Mouse (Mus musculus) left cerebral cortex, adult 2 months (tissue): ENCODE results near the gene Gm10392. TPM values are rescaled to one million over a fixed set of nuclear protein-coding genes. Genes with fewer than 3 reads are reported as not detected.

ENCODE experiments used
- DNase-seq, 2 experiments: peaks; one replicate each; pipeline ENCODE4 v3.0.0; 2021 to 2022; ENCODE audit warnings: low spot score in 2 of 2, mixed read lengths in 1 of 2; ENCODE audit errors: extremely low spot score in 1 of 2
- H3K27ac ChIP-seq: fragments of 200-600 bp; 2 replicates; pipeline ENCODE4 v1.8.1; 2022
- H3K4me3 ChIP-seq: fragments of 200-600 bp; 2 replicates; pipeline ENCODE4 v1.8.1; 2022
- CTCF ChIP-seq: fragments of 200-600 bp; IDR thresholded peaks from 2 replicates; pipeline ENCODE4 v1.8.1; 2022; ENCODE audit warnings: antibody characterized with exemption, mild to moderate bottlenecking, moderate library complexity
- intact Hi-C: fragments of 180-260 bp; cut with DNase I; formaldehyde crosslinking; loops from one replicate; pipeline ENCODE4 v1.15.1; 2025
- total RNA-seq, 2 experiments: library from RNA; stranded (reverse); gene quantifications; 2 replicates each; pipeline ENCODE4 v1.2.3; 2021

The Gm10392 gene
- total RNA-seq, 2 experiments from 2014 or later = not detected

GRCm38 (mm10) chr11:77497851-77498250 lies 21.1 kb downstream of the Gm10392 start:
- TF ChIP-seq CTCF = no peak
- H3K27ac ChIP-seq = peak overlapping the region; percentile 84
- no peak for DNase-seq
- no peak overlapping the region for H3K4me3 ChIP-seq
- intact Hi-C loops = loop anchor here (10.0 kb wide), 1 partner anchor 487 kb away; the partner anchor contains the start of gene Phf12

- H3K4me3 ChIP-seq = no peak overlapping the region
- peak overlapping the region; percentile 84 for H3K27ac ChIP-seq
- peak; percentile 60 for TF ChIP-seq CTCF
- DNase-seq = no peak
- intact Hi-C loops = loop anchor here (10.0 kb wide), 1 partner anchor 487 kb away; the partner anchor contains the start of gene Phf12
Observed at GRCm38 (mm10) chr11:77497341-77497756, 21.6 kb downstream of the Gm10392 start.

GRCm38 (mm10) chr11:77495507-77495906 lies 23.5 kb downstream of the Gm10392 start:
- Histone ChIP-seq H3K27ac (no peak overlapping the region), H3K4me3 (no peak overlapping the region)
- no peak for TF ChIP-seq CTCF
- intact Hi-C loops = loop anchor here (10.0 kb wide), 1 partner anchor 489 kb away; the partner anchor contains the start of gene Phf12
- DNase-seq = no peak

GRCm38 (mm10) chr11:77494782-77495181 lies 24.2 kb downstream of the Gm10392 start:
- intact Hi-C loops = loop anchor here (5.0 to 10.0 kb wide), 2 partner anchors 113 to 490 kb away; partner anchors contain the start of genes Phf12 and Taok1
- no peak for TF ChIP-seq CTCF
- peak overlapping the region; percentile 93 for H3K27ac ChIP-seq
- peak overlapping the region; percentile 80 for H3K4me3 ChIP-seq
- no peak for DNase-seq

GRCm38 (mm10) chr11:77494344-77494676 lies 24.7 kb downstream of the Gm10392 start:
- intact Hi-C loops = loop anchor here (5.0 to 10.0 kb wide), 2 partner anchors 113 to 490 kb away; partner anchors contain the start of genes Phf12 and Taok1
- H3K4me3 ChIP-seq = peak overlapping the region; percentile 80
- DNase-seq = no peak

GRCm38 (mm10) chr11:77493512-77494343 lies 25.3 kb downstream of the Gm10392 start, which contains the start of gene Git1:
Git1 (plus strand) TSS chr11:77493562.
- H3K4me3 ChIP-seq = peak within 1 kb of the TSS; percentile 80
- H3K27ac ChIP-seq = peak within 1 kb of the TSS; percentile 98
- TF ChIP-seq CTCF = no peak; the same call in 1 of the 2 replicates
- intact Hi-C loops = loop anchor here (5.0 to 10.0 kb wide), 2 partner anchors 114 to 491 kb away; partner anchors contain the start of genes Phf12 and Taok1
- DNase-seq = peak; percentile 67 to 73

More at GRCm38 (mm10) chr11:77494344-77494676, 24.7 kb downstream of the Gm10392 start:
- peak overlapping the region; percentile 93 for H3K27ac ChIP-seq
- TF ChIP-seq CTCF = no peak

- peak; percentile 94 to 95 for DNase-seq
- intact Hi-C loops = loop anchor here (5.0 to 10.0 kb wide), 2 partner anchors 114 to 492 kb away; partner anchors contain the start of genes Phf12 and Taok1
- Histone ChIP-seq H3K27ac (peak overlapping the region; percentile 98), H3K4me3 (peak overlapping the region; percentile 80)
- no peak; the same call in 1 of the 2 replicates for TF ChIP-seq CTCF
Observed at GRCm38 (mm10) chr11:77492911-77493332, 26.1 kb downstream of the Gm10392 start.

GRCm38 (mm10) chr11:77492311-77492871 lies 26.6 kb downstream of the Gm10392 start:
- Histone ChIP-seq H3K4me3 (peak overlapping the region; percentile 80), H3K27ac (peak overlapping the region; percentile 98)
- no peak for DNase-seq
- no peak for TF ChIP-seq CTCF
- intact Hi-C loops = loop anchor here (5.0 to 10.0 kb wide), 2 partner anchors 115 to 492 kb away; partner anchors contain the start of genes Phf12 and Taok1

GRCm38 (mm10) chr11:77491502-77492291 lies 27.3 kb downstream of the Gm10392 start:
- DNase-seq = peak; percentile 61
- peak overlapping the region; percentile 98 for H3K27ac ChIP-seq
- peak overlapping the region; percentile 80 for H3K4me3 ChIP-seq
- no peak for TF ChIP-seq CTCF
- intact Hi-C loops = loop anchor here (1.0 to 10.0 kb wide), 4 partner anchors 10 to 493 kb away; partner anchors contain the start of genes Phf12 and Taok1

GRCm38 (mm10) chr11:77491123-77491501 lies 27.9 kb downstream of the Gm10392 start:
- Histone ChIP-seq H3K27ac (peak overlapping the region; percentile 98), H3K4me3 (peak overlapping the region; percentile 80)
- peak; percentile 86 to 89 for DNase-seq
- intact Hi-C loops = loop anchor here (1.0 to 10.0 kb wide), 4 partner anchors 10 to 494 kb away; partner anchors contain the start of genes Phf12 and Taok1
- peak; percentile 95 for TF ChIP-seq CTCF

GRCm38 (mm10) chr11:77490451-77490850 lies 28.5 kb downstream of the Gm10392 start:
- no peak for TF ChIP-seq CTCF
- no peak for DNase-seq
- intact Hi-C loops = loop anchor here (2.0 to 10.0 kb wide), 3 partner anchors 117 to 494 kb away; partner anchors contain the start of genes Phf12 and Taok1
- peak overlapping the region; percentile 98 for H3K27ac ChIP-seq
- H3K4me3 ChIP-seq = peak overlapping the region; percentile 80
